Mouse (Mus musculus) heart, embryonic 15.5 days (tissue): ENCODE results near the gene Cers1. TPM values are rescaled to one million over a fixed set of nuclear protein-coding genes. Genes with fewer than 3 reads are reported as not detected.
A peak's percentile ranks its signal among the peaks of the same experiment; 100 is the strongest.

ENCODE experiments used
- ATAC-seq: fragments of 200-750 bp; cut with Nextera tagmentation; replicated peaks from 2 replicates; pipeline ENCODE4 v1.8.0; 2017; ENCODE audit warnings: low read depth, moderate TSS enrichment; ENCODE audit not compliant: insufficient number of reproducible peaks, insufficient read depth, low FRiP score
- H3K27ac ChIP-seq: fragments of 300-500 bp; sonication (generic); 2 replicates; pipeline ENCODE4 v1.5.1; 2015; ENCODE audit warnings: mild to moderate bottlenecking, inconsistent platforms
- H3K27me3 ChIP-seq: fragments of 300-500 bp; sonication (generic); 2 replicates; pipeline ENCODE4 v1.6.1; 2015; ENCODE audit warnings: inconsistent platforms
- H3K36me3 ChIP-seq: fragments of 300-500 bp; sonication (generic); 2 replicates; pipeline ENCODE4 v1.6.1; 2015; ENCODE audit warnings: mild to moderate bottlenecking, inconsistent platforms
- H3K4me1 ChIP-seq: fragments of 300-500 bp; sonication (generic); replicated peaks from 2 replicates; pipeline ENCODE4 v1.6.1; 2015; ENCODE audit warnings: inconsistent platforms
- H3K4me2 ChIP-seq: fragments of 300-500 bp; sonication (generic); 2 replicates; pipeline ENCODE4 v1.6.1; 2015; ENCODE audit warnings: inconsistent platforms, mild to moderate bottlenecking, moderate library complexity
- H3K4me3 ChIP-seq: fragments of 300-500 bp; sonication (generic); 2 replicates; pipeline ENCODE4 v1.5.1; 2015; ENCODE audit warnings: mild to moderate bottlenecking, inconsistent platforms
- H3K9ac ChIP-seq: fragments of 300-500 bp; sonication (generic); 2 replicates; pipeline ENCODE4 v1.6.1; 2015; ENCODE audit warnings: mild to moderate bottlenecking, inconsistent platforms
- H3K9me3 ChIP-seq: fragments of 300-500 bp; sonication (generic); replicated peaks from 2 replicates; pipeline ENCODE4 v1.6.1; 2016; ENCODE audit warnings: inconsistent platforms
- WGBS: fragments of 180-500 bp; shearing (Covaris S2); methylation state at CpG from one replicate; pipeline ENCODE4 v1.1.7; 2015; ENCODE audit warnings: mixed read lengths; 5-methylcytosine and 5-hydroxymethylcytosine counted together
- polyA plus RNA-seq: library from polyadenylated mRNA; unstranded; fragments of >200 nt; fragmentation: Nextera tagmentation; extraction: Ambion mirVana; gene quantifications from 2 replicates; pipeline ENCODE4 v1.2.1, GENCODE M21; 2015

Gene Cers1
- polyA plus RNA-seq, 1 experiment from 2014 or later = 1.3 TPM

GRCm38 (mm10) chr8:70316511-70317504 is 1.2 kb downstream of the Cers1 start:
- 0 out of 2 replicates have a peak, but pooled peaks have one; percentile 32 for ATAC-seq
- H3K27me3 ChIP-seq = 0 out of 2 replicates have a peak, but pooled peaks cover 4% of the 10 kb centered on the region
- 0 out of 2 replicates have a peak overlapping the region, but pooled peaks have one; percentile 47 for H3K9ac ChIP-seq

GRCm38 (mm10) chr8:70317872-70318271 is 2.3 kb downstream of the Cers1 start:
- H3K4me3 ChIP-seq = no peak overlapping the region
- peaks cover 7% of the 10 kb centered on the region for H3K36me3 ChIP-seq
- no peak overlapping the region for H3K9ac ChIP-seq
- H3K9me3 ChIP-seq = no peaks in the 10 kb centered on the region
- no peak overlapping the region for H3K4me2 ChIP-seq
- no peak overlapping the region for H3K27ac ChIP-seq
- 72% methylated on average over 5 of the region's 5 CpGs for WGBS
- peaks cover 35% of the 10 kb centered on the region for H3K4me1 ChIP-seq
- ATAC-seq = no peak
- H3K27me3 ChIP-seq = 0 out of 2 replicates have a peak, but pooled peaks cover 4% of the 10 kb centered on the region

More at GRCm38 (mm10) chr8:70316511-70317504, 1.2 kb downstream of the Cers1 start:
- no peaks in the 10 kb centered on the region for H3K9me3 ChIP-seq
- H3K27ac ChIP-seq = no peak overlapping the region
- peaks cover 14% of the 10 kb centered on the region for H3K36me3 ChIP-seq
- peaks cover 35% of the 10 kb centered on the region for H3K4me1 ChIP-seq
- peak overlapping the region; percentile 78 for H3K4me2 ChIP-seq
- 28% methylated on average over 15 of the region's 15 CpGs for WGBS
- peak overlapping the region; percentile 53 for H3K4me3 ChIP-seq

- H3K27me3 ChIP-seq = no peaks in the 10 kb centered on the region
- WGBS = 87% methylated on average over 3 of the region's 3 CpGs
- no peak overlapping the region for H3K9ac ChIP-seq
- no peaks in the 10 kb centered on the region for H3K4me1 ChIP-seq
- no peak for ATAC-seq
- no peaks in the 10 kb centered on the region for H3K9me3 ChIP-seq
- no peak overlapping the region for H3K4me2 ChIP-seq
- H3K27ac ChIP-seq = no peak overlapping the region
- H3K4me3 ChIP-seq = no peak overlapping the region
- no peaks in the 10 kb centered on the region for H3K36me3 ChIP-seq
These were observed 8.1 kb downstream of the Cers1 start for GRCm38 (mm10) chr8:70323716-70324115.

- 80% methylated on average over 6 of the region's 6 CpGs for WGBS
- H3K4me2 ChIP-seq = no peak overlapping the region
- no peaks in the 10 kb centered on the region for H3K9me3 ChIP-seq
- H3K27ac ChIP-seq = no peak overlapping the region
- no peak overlapping the region for H3K4me3 ChIP-seq
- no peak for ATAC-seq
- H3K9ac ChIP-seq = no peak overlapping the region
- H3K36me3 ChIP-seq = peaks cover 14% of the 10 kb centered on the region
- peaks cover 19% of the 10 kb centered on the region for H3K27me3 ChIP-seq
- peaks cover 22% of the 10 kb centered on the region for H3K4me1 ChIP-seq
These were observed 11.9 kb downstream of the Cers1 start for GRCm38 (mm10) chr8:70327512-70327911.

DNA sequence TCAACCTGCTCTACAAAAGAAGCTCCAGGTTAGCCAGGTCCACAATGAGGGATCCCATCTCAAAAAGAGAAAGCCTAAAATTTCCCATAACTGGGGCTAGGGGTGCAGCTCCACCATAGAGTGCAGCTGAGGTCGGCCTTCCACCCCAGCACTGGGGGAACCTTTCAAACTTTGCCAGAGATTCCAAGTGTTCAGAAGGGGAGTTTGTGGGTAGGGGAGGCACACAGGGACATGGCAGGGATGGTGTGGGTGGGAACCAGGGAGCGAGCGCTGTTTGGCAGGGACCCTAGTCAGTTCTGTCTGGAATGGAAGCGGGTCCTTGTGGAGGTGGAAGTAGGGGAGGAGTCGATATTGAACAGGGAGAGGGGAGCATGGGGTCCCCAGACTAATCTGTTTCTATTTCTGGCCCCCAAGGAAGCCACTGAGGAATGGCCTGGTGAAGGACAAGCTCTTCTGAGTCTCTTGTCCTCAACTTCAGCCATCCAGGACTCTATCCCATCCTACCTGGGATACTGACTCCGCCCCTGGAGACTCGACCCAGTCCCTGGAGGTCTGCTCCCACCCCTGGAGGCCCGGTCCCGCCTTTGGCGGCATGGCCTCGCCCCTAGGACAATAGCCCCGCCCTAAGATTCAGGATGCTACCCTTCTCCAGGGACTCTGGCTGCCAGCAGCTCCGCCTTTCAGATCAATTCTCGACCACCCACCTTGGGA is 13.7 kb downstream of the Cers1 start, which contains the start of gene Gdf1:
TSS of gene Gdf1 (plus strand) at position 694 of the 711 bp plus-strand sequence.
- Histone ChIP-seq H3K4me3 (peak within 1 kb of the TSS; percentile 15), H3K27me3 (peaks cover 19% of the 10 kb centered on the region), H3K4me1 (peaks cover 23% of the 10 kb centered on the region), H3K27ac (no peak within 1 kb of the TSS), H3K9me3 (no peaks in the 10 kb centered on the region), H3K9ac (peak within 1 kb of the TSS; percentile 21; the same call in 1 of the 2 replicates), H3K36me3 (peaks cover 31% of the 10 kb centered on the region), H3K4me2 (peak within 1 kb of the TSS; percentile 53)
- no peak for ATAC-seq
- WGBS = 31% methylated on average over 14 of the region's 14 CpGs

- ATAC-seq = peak; percentile 19; the same call in 1 of the 2 replicates
- peaks cover 19% of the 10 kb centered on the region for H3K27me3 ChIP-seq
- no peaks in the 10 kb centered on the region for H3K9me3 ChIP-seq
- peak overlapping the region; percentile 53 for H3K4me2 ChIP-seq
- peaks cover 40% of the 10 kb centered on the region for H3K36me3 ChIP-seq
- peak overlapping the region; percentile 21; the same call in 1 of the 2 replicates for H3K9ac ChIP-seq
- peaks cover 23% of the 10 kb centered on the region for H3K4me1 ChIP-seq
- H3K27ac ChIP-seq = no peak overlapping the region
- H3K4me3 ChIP-seq = peak overlapping the region; percentile 15
- 11% methylated on average over 45 of the region's 45 CpGs for WGBS
These were observed 14.5 kb downstream of the Cers1 start for GRCm38 (mm10) chr8:70329835-70330740.

DNA sequence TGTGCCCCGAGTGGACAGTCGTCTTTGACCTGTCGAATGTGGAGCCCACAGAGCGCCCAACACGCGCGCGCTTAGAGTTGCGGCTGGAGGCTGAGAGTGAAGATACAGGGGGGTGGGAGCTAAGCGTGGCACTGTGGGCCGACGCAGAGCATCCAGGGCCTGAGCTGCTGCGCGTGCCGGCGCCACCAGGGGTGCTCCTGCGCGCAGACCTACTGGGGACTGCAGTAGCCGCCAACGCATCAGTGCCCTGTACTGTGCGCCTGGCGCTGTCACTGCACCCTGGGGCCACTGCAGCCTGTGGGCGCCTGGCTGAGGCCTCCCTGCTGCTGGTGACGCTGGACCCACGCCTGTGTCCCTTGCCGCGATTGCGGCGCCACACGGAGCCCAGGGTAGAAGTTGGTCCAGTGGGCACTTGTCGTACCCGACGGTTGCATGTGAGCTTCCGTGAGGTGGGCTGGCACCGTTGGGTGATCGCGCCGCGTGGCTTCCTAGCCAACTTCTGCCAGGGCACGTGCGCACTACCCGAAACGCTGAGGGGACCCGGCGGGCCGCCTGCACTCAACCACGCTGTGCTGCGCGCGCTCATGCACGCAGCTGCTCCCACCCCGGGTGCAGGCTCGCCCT is 15.3 kb downstream of the Cers1 start:
- H3K4me3 ChIP-seq = peak overlapping the region; percentile 15
- H3K27me3 ChIP-seq = peaks cover 19% of the 10 kb centered on the region
- H3K27ac ChIP-seq = no peak overlapping the region
- peaks cover 47% of the 10 kb centered on the region for H3K36me3 ChIP-seq
- H3K9ac ChIP-seq = peak overlapping the region; percentile 21; the same call in 1 of the 2 replicates
- H3K9me3 ChIP-seq = no peaks in the 10 kb centered on the region
- H3K4me1 ChIP-seq = peaks cover 23% of the 10 kb centered on the region
- ATAC-seq = peak; percentile 73
- WGBS = 37% methylated on average over 53 of the region's 53 CpGs
- H3K4me2 ChIP-seq = peak overlapping the region; percentile 53

GRCm38 (mm10) chr8:70331526-70331925 is 16.0 kb downstream of the Cers1 start:
- peaks cover 54% of the 10 kb centered on the region for H3K36me3 ChIP-seq
- WGBS = 89% methylated on average over 19 of the region's 19 CpGs
- no peak overlapping the region for H3K27ac ChIP-seq

DNA sequence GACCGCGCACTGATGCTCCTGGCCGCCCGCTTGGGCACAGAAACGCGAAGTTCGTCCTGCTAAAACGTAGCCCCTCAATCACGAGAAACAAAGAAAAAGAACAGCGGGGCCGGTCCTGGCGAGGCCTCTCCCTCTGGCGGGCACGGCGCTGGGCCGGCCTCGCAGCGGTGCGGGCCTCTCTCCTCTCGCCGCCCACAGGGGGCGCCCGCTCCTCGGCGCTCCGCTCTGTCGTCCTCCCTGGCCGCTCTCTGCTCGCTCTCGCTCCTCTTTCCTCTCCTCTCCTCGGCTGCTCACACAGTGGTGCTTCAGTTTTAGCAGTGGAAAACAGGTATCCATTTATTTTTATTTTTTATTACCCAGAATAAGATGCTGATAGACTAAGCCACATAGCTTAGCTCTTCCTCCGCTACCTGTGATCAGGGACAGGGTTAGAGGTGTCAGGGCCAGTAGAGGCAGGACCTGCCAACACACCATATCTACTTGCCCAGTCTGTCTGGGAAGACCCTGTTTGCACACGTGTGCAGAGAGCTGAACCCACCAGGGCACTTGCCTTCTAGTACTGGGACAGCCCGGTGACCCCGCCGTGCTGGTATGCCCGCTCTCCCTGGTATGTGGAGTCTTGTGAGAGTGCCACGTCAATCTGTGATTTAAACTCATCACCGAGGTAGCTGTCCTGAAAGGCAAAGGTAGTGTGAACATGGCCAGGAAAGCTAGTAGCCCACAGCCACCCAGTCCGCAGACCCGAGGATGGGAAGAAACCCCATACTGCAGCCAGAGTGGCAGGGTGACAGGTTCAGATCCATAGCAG is 16.7 kb downstream of the Cers1 start:
- Histone ChIP-seq H3K27me3 (peaks cover 19% of the 10 kb centered on the region), H3K9me3 (no peaks in the 10 kb centered on the region), H3K36me3 (peaks cover 61% of the 10 kb centered on the region), H3K27ac (no peak overlapping the region), H3K4me3 (no peak overlapping the region), H3K4me1 (peaks cover 23% of the 10 kb centered on the region), H3K9ac (no peak overlapping the region), H3K4me2 (no peak overlapping the region)
- WGBS = 33% methylated on average over 41 of the region's 41 CpGs
- ATAC-seq = peak; percentile 37

More at GRCm38 (mm10) chr8:70331526-70331925, 16.0 kb downstream of the Cers1 start:
- no peak overlapping the region for H3K4me3 ChIP-seq
- peaks cover 23% of the 10 kb centered on the region for H3K4me1 ChIP-seq
- no peaks in the 10 kb centered on the region for H3K9me3 ChIP-seq
- no peak overlapping the region for H3K4me2 ChIP-seq
- ATAC-seq = no peak
- H3K9ac ChIP-seq = no peak overlapping the region
- peaks cover 19% of the 10 kb centered on the region for H3K27me3 ChIP-seq
